Mouse (Mus musculus): ENCODE measurements around the gene Nhsl1. TPM values are rescaled to one million over a fixed set of nuclear protein-coding genes. Genes with fewer than 3 reads are reported as not detected.
"Not testable (repeated sequence)": the region's sequence is repeated elsewhere in the genome, so short reads cannot be mapped to it uniquely, and the experiment has no call there.

Gene Nhsl1
- total RNA-seq, 2 experiments from 2014 or later: 14.5 to 21.3 TPM

DNA sequence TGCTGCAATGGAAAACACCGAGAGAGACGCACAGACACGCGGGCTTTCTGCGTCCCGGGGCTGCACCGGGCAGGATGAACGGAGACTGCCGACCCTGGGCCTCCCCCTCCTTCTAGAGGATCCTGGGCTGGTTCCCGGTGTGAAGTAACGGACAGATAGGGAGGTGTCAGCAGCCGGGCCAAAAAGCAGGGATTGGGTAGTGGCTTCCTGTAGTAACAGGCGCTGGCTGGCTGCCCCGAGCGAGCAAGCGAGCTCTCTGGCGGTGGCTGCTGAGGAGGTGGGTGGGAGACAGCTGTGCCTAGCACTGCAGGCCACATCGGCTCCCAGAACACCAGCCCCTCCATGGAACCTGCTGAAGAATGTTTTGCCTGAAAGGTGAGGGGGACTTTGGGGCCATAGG lies 112.2 kb downstream of the Nhsl1 start:
- peak; percentile 85 to 87 for DNase-seq
- intact Hi-C loops (cut with DNase I): loop anchor here (2.0 kb wide), 2 partner anchors 22 to 24 kb away; no protein-coding TSS in a partner anchor

DNA sequence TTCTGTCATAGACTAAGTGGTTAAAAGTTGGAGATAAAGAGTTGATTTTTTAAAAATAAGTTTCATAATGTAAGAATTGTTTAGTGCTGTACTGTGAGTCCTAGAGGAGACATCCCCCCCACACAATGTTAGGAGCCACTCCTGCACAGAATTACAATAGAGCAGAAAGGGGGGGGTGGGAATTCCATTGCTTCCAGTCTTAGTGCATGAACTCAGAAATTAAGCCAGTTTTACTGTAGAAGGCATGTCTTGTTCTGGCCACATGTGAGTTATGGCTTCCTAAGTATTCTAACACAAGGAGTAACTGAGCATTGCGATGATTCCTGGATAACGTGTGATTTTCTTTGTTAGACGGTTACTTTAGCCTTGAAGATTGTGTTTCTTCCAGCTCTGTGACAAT lies 112.8 kb downstream of the Nhsl1 start:
- intact Hi-C loops (cut with DNase I): loop anchor here (2.0 kb wide), 2 partner anchors 21 to 25 kb away; no protein-coding TSS in a partner anchor
- no peak for DNase-seq

DNA sequence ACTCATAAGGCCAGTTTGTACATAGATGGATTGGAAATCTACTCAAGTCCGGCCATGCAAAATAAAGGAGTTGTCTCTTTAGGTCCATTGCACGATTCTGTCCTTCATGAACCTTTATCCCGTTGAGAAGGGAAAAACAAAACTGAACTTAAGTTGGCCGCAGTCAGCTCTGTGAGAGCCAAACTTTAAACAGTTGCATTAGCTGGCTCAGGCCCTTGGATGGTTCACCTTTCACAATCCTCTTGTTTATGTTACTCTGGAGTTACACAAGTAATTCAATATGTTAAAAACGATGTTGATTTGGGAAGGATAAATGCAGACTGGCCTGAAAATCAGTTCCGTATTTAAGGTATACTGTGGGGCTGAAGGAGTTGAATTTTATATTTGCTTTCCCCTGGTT lies 116.7 kb downstream of the Nhsl1 start:
- intact Hi-C loops (cut with DNase I): no loop called here

DNA sequence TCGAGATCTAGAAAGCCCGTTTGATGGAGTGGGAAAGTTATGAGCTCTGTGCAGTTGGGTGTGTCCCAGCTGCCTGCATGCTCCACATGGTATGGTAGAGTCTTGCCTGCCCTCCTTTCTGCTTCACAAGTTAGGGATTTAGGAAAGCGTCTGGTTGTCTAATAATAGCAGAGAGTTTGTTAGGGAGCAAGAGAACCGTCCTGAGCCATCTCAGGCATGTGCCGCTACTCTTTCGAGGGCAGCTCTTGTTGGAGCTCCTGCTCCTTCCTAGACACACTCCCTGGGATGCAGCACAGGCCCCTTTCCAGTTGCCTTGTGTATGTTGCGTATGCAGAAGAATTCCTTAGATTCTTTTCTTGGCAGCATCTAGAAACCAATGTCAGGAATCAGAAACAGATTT lies 117.2 kb downstream of the Nhsl1 start:
- no peak for DNase-seq
- intact Hi-C loops (cut with DNase I): no loop called here

More for the DNA sequence above, 116.7 kb downstream of the Nhsl1 start:
- DNase-seq: no peak

DNA sequence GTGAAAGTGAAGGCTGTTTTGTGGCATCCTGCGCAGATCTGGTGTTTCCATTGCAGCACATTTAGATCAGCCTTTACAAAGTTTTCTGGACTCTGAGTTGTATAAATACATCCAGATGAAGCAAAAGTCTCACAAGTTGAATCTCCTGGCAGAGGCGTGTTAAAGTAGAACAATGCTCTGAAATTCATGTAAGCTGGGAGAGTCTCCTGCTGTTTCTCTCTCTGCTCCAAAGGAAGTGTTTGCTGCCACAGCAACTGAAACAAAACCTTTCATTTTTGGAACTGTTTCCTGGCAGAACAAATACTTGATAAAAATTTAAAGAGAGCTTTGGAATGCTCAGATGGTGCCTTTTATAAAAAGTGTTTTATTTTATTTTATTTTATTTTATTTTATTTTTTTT lies 118.8 kb downstream of the Nhsl1 start:
- intact Hi-C loops (cut with DNase I): no loop called here
- DNase-seq: no peak

DNA sequence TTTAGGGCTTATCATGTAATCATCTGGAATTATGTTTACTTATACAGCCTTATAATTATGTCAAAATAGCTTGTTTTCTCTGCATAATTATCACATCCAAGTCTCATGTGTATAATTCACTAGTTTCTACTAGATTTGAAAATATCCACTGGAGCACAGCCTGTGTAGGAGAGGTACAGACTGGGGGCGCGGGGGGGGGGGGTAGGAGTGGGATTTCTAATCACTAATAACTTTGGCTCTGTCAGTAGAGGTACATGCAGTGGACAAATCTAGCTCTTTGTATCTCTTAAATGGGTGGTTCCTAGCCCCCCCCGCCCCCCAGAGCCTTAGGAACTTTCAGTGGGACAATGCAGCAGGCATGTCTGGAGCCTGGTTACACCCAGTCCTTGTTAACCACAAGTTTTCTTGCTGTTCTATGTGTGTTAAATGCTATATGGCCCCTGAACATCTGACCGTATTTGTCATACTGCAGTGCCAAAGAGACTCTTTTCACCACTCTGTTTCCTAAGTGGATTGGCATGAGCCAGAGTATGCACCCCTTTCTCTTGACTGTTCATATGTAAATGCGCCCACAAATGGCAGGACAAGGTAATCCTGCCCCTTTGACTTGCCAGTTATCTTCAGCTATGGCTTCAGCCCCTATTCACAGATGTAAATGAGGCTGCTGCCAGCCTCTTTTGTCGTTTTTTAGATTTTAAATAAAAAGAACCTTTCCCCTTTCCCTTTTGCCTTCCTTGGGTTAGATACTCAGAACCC lies 127.0 kb downstream of the Nhsl1 start:
- no peak for DNase-seq
- intact Hi-C loops (cut with DNase I): no loop called here

DNA sequence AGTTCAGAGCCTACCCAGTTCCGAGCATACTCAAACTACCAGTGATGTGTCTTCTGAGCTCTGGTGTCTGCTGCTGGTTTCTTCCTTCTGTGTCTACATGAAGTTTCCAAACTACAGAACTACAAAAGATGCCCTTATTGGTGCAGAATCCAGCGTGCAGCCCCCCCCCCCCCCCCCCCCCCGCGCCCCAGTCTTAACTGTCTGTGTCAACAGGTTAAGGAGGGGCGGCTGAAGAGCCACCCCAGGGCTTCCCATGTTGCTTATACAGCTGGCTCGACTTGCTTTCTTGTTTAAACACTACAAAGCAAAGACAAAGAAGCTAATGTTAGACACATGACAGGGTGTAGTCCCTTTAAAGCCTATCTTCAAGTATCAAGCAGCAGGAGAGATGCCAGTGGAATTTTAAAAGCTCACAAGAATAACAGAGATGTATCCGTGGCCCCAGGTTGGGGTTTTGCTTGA lies 127.6 kb downstream of the Nhsl1 start:
- intact Hi-C loops (cut with DNase I): no loop called here

DNA sequence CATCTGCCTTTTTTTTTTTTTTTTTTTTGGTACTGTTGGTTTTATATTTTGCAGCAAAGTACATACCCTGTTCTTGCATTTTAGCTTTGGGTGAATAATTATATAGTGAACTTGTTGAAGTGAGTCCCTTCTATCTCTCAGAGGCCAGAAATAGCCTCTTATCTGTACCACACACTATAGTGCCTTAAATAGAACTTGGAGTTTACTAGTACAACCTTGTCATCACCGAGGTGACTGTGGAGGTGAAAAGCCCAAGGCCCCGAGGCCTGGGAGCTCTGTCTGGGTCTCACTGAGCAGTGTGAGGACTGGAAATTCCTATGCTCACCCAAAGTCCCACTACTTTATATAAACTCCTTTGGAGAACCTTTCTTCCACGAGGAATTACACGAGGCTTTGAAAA lies 128.5 kb downstream of the Nhsl1 start:
- no peak for DNase-seq
- intact Hi-C loops (cut with DNase I): no loop called here

More for the DNA sequence above, 127.6 kb downstream of the Nhsl1 start:
- no peak for DNase-seq

DNA sequence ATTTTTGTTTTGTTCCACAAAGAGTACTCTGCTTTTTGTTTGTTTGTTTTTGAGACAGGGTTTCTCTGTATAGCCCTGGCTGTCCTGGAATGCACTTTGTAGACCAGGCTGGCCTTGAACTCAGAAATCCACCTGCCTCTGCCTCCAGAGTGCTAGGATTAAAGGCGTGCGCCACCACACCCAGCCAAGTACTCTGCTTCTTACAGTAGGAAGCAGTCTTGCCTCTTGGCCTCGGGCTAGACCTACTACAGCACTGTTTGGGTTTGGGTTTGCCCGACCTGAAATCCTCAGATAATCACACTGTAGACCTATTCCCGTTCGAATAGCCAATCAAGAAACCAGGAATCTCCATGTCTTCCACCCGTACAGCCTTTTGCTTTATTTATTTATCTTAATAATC lies 130.1 kb downstream of the Nhsl1 start:
- intact Hi-C loops (cut with DNase I): not testable (repeated sequence)

DNA sequence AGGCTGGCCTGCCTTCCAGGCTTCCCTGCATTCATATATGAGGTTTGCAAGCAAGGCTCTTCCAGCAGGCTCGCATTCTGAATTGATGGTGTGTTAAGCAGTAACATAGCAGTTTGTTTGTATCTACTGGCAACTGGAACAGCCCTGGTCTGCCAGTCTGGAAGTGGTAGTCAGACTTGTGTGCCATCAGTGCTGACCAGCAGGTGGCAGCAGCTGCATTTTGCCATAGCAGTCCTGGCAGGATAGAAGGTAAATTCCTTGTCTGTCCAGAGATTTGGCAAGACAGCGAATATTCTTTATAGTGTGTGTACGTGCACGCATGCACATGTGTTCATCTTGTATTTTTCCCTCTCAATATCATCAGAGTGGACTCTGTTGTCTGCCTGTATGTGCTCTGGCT lies 134.6 kb downstream of the Nhsl1 start:
- intact Hi-C loops (cut with DNase I): loop anchor here (1.0 to 5.0 kb wide), 4 partner anchors 23 to 149 kb away; no protein-coding TSS in a partner anchor
- DNase-seq: peak; percentile 83 to 84

More for the DNA sequence above, 130.1 kb downstream of the Nhsl1 start:
- DNase-seq: not testable (repeated sequence)

DNA sequence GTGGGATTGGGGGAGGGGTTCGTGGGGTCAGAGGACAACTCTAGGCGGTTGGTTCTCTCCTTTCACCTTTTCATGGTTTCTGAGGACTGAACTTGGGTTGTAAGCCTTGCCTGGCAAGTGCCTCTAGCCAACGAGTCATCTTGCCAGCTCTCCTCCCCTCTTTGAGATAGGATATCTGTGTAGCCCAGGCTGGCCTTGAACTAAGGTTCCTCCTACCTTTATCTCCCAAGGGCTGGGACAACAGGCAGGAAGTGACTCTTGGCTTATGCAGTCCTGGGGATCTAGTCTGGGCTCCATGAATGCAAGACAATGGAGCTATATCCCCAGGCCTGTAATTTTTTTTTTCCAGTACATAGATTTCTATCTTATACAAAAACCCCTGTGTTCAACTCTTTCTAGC lies 135.4 kb downstream of the Nhsl1 start:
- intact Hi-C loops (cut with DNase I): loop anchor here (5.0 kb wide), 1 partner anchor 148 kb away; no protein-coding TSS in a partner anchor
- DNase-seq: no peak

DNA sequence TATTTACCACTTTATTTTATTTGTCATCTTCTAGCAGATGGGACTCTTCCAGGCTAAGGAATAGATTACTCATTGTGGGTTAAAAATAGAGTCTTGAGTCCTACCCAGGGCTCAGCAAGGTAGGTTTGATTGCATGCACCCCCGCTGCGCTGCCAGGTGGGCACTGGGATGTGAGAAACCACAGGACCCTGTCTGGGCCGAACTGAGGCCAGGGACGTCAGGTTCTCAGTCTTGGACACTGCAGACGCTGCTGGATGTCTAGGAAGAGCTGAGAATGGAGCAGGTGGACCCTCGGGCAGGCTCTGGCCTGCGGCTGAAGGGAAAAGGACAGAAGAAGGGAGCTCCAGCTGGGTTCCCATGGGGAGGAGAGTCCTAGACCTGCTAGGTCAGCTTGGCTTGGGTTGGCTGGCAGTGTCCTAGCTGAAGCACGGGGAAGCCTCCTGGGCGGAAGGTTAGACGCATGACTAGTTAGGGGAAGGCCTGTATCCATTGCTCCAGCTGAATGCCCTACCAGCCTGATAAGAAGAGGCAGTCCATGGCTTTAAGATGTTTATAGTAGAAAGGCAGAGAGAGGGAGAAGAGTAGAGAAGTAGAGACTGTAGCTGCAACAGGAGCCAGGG lies 136.6 kb downstream of the Nhsl1 start:
- intact Hi-C loops (cut with DNase I): no loop called here
- DNase-seq: no peak

DNA sequence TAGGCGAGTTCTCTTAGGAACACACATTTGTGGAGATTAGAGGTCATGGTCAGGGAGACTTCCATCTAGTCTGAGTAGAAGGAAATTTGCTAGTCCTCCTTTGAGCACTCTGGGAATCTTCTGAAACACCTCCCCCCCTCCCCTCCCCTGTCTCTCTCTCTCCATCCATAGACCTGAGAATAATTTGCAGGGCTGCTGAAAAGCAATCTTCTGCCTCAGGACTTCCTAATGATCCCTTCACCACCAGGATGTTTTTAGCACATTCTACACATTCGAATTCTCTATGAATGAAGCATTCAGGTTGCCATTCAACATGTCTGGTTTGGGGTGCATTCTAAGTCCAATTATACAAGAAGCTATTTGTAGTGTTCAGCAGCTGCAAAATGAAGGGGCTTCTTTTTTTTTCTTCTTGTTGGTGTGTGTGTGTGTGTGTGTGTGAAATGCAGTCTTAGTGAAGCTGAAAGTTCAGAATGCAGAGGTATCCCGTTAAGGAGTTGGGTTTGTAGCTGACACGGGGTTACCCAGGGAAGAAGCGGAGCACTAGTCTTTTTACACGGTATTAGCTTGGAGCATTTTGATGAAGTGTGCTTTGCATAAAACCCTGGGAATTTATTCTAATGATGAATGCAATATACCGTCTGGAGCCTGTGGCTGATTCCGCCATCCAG lies 139.2 kb downstream of the Nhsl1 start:
- no peak for DNase-seq
- intact Hi-C loops (cut with DNase I): no loop called here

DNA sequence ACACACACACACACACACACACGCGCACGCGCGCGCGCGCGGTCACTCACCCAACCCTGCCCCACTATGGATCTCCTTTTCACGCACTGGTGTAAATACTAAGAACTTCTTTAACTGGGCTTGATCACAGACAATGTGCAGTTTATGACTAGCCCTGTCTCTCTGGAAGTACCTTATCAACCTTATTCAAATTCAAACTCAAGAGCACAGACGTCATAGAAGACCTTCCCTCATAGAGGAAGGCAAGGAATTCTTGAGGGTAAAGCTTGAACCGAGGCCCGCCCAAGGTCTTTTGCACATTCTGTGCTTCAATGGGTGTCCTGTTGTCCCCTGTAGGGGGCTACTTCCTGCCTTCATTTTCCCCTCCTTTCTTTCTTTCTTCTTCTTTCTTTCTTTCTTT lies 142.6 kb downstream of the Nhsl1 start:
- intact Hi-C loops (cut with DNase I): no loop called here
- DNase-seq: no peak

DNA sequence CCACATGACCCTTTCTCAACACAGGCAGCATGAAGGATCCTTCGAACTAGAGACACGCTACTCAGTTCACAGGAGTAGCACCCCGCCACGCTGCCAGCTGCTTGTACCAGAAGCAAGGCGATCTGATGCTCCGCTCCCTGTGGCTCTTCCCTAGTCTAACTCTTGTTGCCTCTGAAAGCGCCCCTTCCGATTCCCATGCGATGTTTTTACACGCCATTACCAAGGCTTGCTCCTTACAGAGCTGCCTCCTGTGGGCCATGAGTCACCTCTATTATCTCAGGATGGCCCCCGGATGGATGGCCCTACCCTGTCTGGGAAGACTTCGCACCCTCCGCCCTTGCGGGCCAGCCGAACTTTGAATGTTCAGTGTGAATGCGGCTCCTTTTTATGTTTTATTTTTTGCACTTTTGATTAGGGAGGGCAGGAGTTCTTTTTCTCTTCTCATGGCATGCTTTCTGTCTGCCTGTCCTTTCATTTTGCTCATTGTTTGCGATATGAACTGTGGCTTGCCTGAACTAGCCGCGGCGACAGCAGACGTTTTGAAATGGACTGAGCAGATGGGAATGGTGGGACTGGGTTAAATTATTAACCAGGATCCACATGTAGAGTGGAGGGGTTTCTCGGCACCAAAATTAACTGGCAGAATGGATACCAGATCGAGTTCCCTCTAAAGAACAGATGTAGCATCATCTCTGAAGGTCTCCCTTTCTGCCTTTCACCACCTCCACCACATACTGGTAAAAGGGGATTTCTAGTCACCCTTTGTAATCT lies 144.5 kb downstream of the Nhsl1 start:
- intact Hi-C loops (cut with DNase I): no loop called here

DNA sequence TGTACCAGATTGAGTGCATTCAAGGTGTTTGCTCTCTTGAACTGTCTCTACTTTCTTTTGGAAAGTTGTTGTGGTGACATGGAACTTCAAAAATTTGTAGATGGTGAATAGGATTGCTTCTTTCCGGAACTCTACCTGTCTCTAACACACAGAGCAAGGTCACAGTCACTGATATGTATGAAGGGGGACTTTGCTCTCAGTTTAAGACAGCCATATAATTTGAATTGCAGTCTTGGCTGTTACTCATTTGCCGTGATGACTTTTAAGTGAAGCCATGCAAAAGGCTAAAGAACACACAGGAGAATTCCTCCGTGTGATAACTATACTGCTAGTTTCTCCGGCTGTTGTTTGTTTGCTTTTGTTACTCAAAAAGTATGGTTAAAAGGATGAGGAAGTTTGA lies 149.6 kb downstream of the Nhsl1 start:
- intact Hi-C loops (cut with DNase I): no loop called here
- DNase-seq: no peak

More for the DNA sequence above, 144.5 kb downstream of the Nhsl1 start:
- no peak for DNase-seq

DNA sequence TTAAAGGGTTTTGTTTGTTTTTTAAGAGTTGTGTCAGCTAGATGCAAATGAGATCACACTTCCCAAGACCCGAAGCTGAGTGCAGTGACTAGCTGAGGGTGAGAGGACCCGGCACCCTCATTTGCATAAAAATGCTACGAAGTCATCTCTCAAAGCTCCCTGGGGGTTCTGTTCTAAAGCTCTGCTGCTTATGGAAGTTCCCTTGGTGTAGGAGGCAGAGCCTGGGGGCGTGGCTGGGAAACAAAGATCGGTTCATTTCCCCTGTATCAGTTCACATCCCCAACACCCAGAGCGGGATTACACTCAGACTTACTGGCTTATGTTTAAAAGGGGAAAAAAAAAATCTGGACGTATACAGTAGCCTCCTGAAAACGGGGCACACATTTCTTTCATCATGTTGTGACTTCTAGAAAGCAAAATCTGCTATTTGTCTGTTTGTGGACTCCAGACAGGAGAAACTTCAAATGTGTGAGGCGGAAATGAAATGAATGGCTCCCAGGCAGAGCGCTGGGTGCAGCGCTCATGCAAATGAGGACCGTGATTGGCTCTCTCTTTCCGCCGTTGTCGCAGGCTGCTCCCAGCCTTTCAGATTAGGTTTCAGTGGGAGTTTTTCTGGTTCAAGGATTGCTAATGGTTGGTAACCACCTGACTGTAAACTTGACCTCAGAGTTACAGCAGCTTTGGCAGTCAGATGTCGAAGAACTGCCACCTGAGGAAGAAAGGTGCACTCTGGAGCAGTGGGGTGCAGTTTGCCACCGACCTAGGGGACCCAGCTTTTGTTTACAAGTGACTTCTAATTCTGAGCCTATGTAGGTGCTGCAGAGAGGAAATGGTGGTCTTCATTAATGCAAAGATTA lies 150.7 kb downstream of the Nhsl1 start:
- no peak for DNase-seq
- intact Hi-C loops (cut with DNase I): no loop called here

DNA sequence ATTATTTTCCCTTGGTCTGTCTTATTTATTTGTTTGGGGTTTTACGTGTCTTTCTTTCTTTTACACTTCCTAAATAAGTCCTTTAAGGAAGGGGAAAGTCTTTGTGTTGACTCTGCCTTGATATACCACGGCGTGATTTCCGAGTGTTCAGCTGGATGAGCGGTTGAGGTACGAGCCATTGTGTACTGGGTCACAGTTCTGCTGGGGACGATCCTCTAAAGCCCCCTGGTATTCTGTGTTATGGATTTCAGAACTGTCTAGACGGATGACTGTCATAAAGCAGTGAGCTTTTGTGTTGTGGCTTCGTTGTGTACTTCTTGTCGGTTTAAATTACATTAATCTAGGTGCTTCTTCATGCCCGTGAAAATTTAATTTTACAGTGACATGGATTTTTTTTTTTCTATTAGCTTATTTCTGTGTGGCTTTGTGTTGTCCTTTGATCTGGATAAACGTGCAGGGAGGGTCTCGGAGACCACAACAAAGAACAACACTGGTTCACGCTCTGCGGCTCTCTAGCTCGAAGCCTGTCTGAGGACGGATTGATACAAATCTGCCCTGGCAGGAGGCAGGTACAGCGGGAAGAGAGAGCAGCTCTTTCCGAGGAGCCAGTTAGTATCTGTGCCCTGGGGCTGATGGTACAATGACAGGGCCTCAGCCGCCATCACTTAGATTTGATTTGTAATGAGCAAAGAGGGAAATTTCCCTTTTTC lies 151.7 kb downstream of the Nhsl1 start:
- intact Hi-C loops (cut with DNase I): no loop called here

DNA sequence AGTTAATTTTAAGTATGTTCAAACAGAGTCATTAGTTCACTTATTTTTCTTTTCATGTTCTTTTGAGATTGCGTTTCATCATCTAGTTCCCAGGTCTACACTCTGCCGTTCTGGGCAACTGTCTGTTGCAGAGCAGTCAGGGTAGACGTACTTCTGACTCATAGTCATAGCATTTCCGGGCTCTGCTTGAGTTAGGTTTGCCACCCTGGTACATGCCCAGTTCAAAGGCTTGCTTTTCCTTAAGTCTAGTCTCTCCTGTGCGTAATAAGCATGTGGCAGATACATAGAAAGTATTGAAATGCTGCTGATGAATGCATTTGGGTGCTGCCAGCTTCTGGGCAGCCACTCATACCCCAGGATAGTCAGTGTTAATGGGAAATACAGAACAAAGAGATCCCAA lies 152.9 kb downstream of the Nhsl1 start:
- intact Hi-C loops (cut with DNase I): no loop called here
- DNase-seq: no peak

More for the DNA sequence above, 151.7 kb downstream of the Nhsl1 start:
- no peak for DNase-seq
